Mouse (Mus musculus) MEL (cell line): ENCODE measurements around the gene Plcb4. TPM values are rescaled to one million over a fixed set of nuclear protein-coding genes. Genes with fewer than 3 reads are reported as not detected.

ENCODE experiments used
- DNase-seq: peaks from one replicate; pipeline ENCODE4 v3.0.0; 2011; ENCODE audit warnings: low read depth, low spot score
- H3K27ac ChIP-seq: 2 replicates; pipeline ENCODE4 v1.5.1; 2012; ENCODE audit warnings: low read depth, mild to moderate bottlenecking, control low read depth, low read length, moderate library complexity; ENCODE audit not compliant: control insufficient read depth
- H3K27me3 ChIP-seq, 2 experiments: fragments of 150-350 bp in 1 of 2; sonication (generic) in 1 of 2; 2 replicates each; pipeline ENCODE4 v1.6.1; 2012; ENCODE audit warnings: low read length in 2 of 2, mild to moderate bottlenecking in 2 of 2, improper control_type of control experiment in 1 of 2, moderate library complexity in 1 of 2; ENCODE audit not compliant: insufficient read depth in 2 of 2, control insufficient read depth in 1 of 2
- H3K36me3 ChIP-seq, 2 experiments: 2 replicates each; pipeline ENCODE4 v1.6.1; 2012 to 2014; ENCODE audit warnings: low read length in 2 of 2, improper control_type of control experiment in 1 of 2, inconsistent platforms in 1 of 2, mild to moderate bottlenecking in 1 of 2; ENCODE audit not compliant: insufficient read depth in 2 of 2, control insufficient read depth in 1 of 2
- H3K4me1 ChIP-seq, 2 experiments: fragments of 150-350 bp in 1 of 2; sonication (generic) in 1 of 2; 2 replicates each; pipeline ENCODE4 v1.6.1; 2012; ENCODE audit warnings: low read length in 2 of 2, improper control_type of control experiment in 1 of 2, mild to moderate bottlenecking in 1 of 2; ENCODE audit not compliant: insufficient read depth in 2 of 2, control insufficient read depth in 1 of 2
- H3K4me3 ChIP-seq, 2 experiments: fragments of 150-350 bp in 1 of 2; sonication (generic) in 1 of 2; 2 replicates each; pipeline ENCODE4 v1.5.1; 2012; ENCODE audit warnings: low read depth in 2 of 2, low read length in 2 of 2, mild to moderate bottlenecking in 2 of 2, moderate library complexity in 2 of 2, control low read depth in 1 of 2, improper control_type of control experiment in 1 of 2; ENCODE audit not compliant: control insufficient read depth in 1 of 2, insufficient read depth in 1 of 2
- H3K79me2 ChIP-seq: 2 replicates; pipeline ENCODE4 v1.6.1; 2012; ENCODE audit warnings: mild to moderate bottlenecking, low read length, moderate library complexity; ENCODE audit not compliant: control insufficient read depth, poor library complexity, insufficient read depth
- H3K9ac ChIP-seq: 2 replicates; pipeline ENCODE4 v1.6.1; 2012; ENCODE audit warnings: low read depth, mild to moderate bottlenecking, control low read depth, low read length, moderate library complexity; ENCODE audit not compliant: control insufficient read depth, poor library complexity, severe bottlenecking
- H3K9me3 ChIP-seq: fragments of 150-350 bp; sonication (generic); replicated peaks from 2 replicates; pipeline ENCODE4 v1.6.1; 2012; ENCODE audit warnings: mild to moderate bottlenecking, low read length, improper control_type of control experiment, moderate library complexity; ENCODE audit not compliant: insufficient read depth
- CHD2 ChIP-seq: IDR thresholded peaks from 2 replicates; pipeline ENCODE4 v1.6.1; 2011; ENCODE audit warnings: low read length, improper control_type of control experiment
- CTCF ChIP-seq, 3 experiments: IDR thresholded peaks in 2 of 3; conservative IDR thresholded peaks in 1 of 3; 2 replicates each; pipeline ENCODE4 v1.5.1; 2011 to 2012; ENCODE audit warnings: low read length in 3 of 3, low read depth in 2 of 3, mild to moderate bottlenecking in 2 of 3, improper control_type of control experiment in 1 of 3, inconsistent platforms in 1 of 3, mixed read lengths in 1 of 3, moderate library complexity in 1 of 3; ENCODE audit not compliant: control insufficient read depth in 1 of 3, insufficient read depth in 1 of 3, poor library complexity in 1 of 3, severe bottlenecking in 1 of 3
- ELF1 ChIP-seq: IDR thresholded peaks from 2 replicates; pipeline ENCODE4 v1.6.1; 2014; ENCODE audit warnings: low read depth, mild to moderate bottlenecking, inconsistent platforms, low read length, improper control_type of control experiment, moderate library complexity
- EP300 ChIP-seq, 2 experiments: IDR thresholded peaks; 2 replicates each; pipeline ENCODE4 v1.6.1; 2011; ENCODE audit warnings: improper control_type of control experiment in 2 of 2, low read length in 2 of 2, low read depth in 1 of 2, mild to moderate bottlenecking in 1 of 2
- GATA1 ChIP-seq: IDR thresholded peaks from 2 replicates; pipeline ENCODE4 v1.6.1; 2011; ENCODE audit warnings: low read depth, low read length, improper control_type of control experiment
- JUND ChIP-seq: IDR thresholded peaks from 2 replicates; pipeline ENCODE4 v1.6.1; 2011; ENCODE audit warnings: low read depth, mild to moderate bottlenecking, improper control_type of control experiment, low read length
- KAT2A ChIP-seq: conservative IDR thresholded peaks from 2 replicates; pipeline ENCODE4 v1.6.1; 2012; ENCODE audit warnings: low read depth, low read length, improper control_type of control experiment, inconsistent platforms
- MAFK ChIP-seq: IDR thresholded peaks from 2 replicates; pipeline ENCODE4 v1.6.1; 2011; ENCODE audit warnings: low read depth, mild to moderate bottlenecking, low read length, improper control_type of control experiment, borderline replicate concordance
- MAZ ChIP-seq: IDR thresholded peaks from 2 replicates; pipeline ENCODE4 v1.6.1; 2012; ENCODE audit warnings: low read depth, mild to moderate bottlenecking, inconsistent platforms, low read length, improper control_type of control experiment
- MEF2A ChIP-seq: IDR thresholded peaks from 2 replicates; pipeline ENCODE4 v1.6.1; 2014; ENCODE audit warnings: low read depth, mild to moderate bottlenecking, inconsistent platforms, low read length, improper control_type of control experiment; ENCODE audit not compliant: poor library complexity, insufficient replicate concordance, severe bottlenecking; ENCODE audit errors: extremely low read depth
- MYB ChIP-seq: IDR thresholded peaks from 2 replicates; pipeline ENCODE4 v1.6.1; 2011; ENCODE audit warnings: mild to moderate bottlenecking, low read depth, low read length, improper control_type of control experiment
- NELFE ChIP-seq: IDR thresholded peaks from 2 replicates; pipeline ENCODE4 v1.6.1; 2011; ENCODE audit warnings: low read depth, low read length, improper control_type of control experiment
- NRF1 ChIP-seq: IDR thresholded peaks from 2 replicates; pipeline ENCODE4 v1.6.1; 2014; ENCODE audit warnings: low read depth, mild to moderate bottlenecking, inconsistent platforms, low read length, improper control_type of control experiment, moderate library complexity; ENCODE audit not compliant: poor library complexity, insufficient read depth, severe bottlenecking
- POLR2A ChIP-seq, 2 experiments: IDR thresholded peaks; 2 replicates each; pipeline ENCODE4 v1.6.1; 2011 to 2012; ENCODE audit warnings: low read length in 2 of 2, mild to moderate bottlenecking in 2 of 2, control low read depth in 1 of 2, improper control_type of control experiment in 1 of 2, low read depth in 1 of 2, moderate library complexity in 1 of 2; ENCODE audit not compliant: control insufficient read depth in 1 of 2, insufficient read depth in 1 of 2, poor library complexity in 1 of 2
- POLR2AphosphoS2 ChIP-seq: IDR thresholded peaks from 2 replicates; pipeline ENCODE4 v1.6.1; 2011; ENCODE audit warnings: low read length, improper control_type of control experiment
- POLR2AphosphoS5 ChIP-seq: IDR thresholded peaks from 2 replicates; pipeline ENCODE4 v1.6.1; 2012; ENCODE audit warnings: low read depth, borderline replicate concordance, mild to moderate bottlenecking, inconsistent platforms, low read length, moderate library complexity, mixed read lengths
- RAD21 ChIP-seq: IDR thresholded peaks from 2 replicates; pipeline ENCODE4 v1.6.1; 2011; ENCODE audit warnings: mild to moderate bottlenecking, low read depth, low read length, improper control_type of control experiment
- RCOR1 ChIP-seq: IDR thresholded peaks from 2 replicates; pipeline ENCODE4 v1.6.1; 2012; ENCODE audit warnings: low read depth, mild to moderate bottlenecking, inconsistent platforms, low read length, improper control_type of control experiment
- SMC3 ChIP-seq: IDR thresholded peaks from 2 replicates; pipeline ENCODE4 v1.6.1; 2011; ENCODE audit warnings: low read depth, low read length, improper control_type of control experiment
- TBP ChIP-seq: IDR thresholded peaks from 2 replicates; pipeline ENCODE4 v1.8.0; 2011; ENCODE audit warnings: low read depth, low read length, improper control_type of control experiment
- TCF12 ChIP-seq: IDR thresholded peaks from 2 replicates; pipeline ENCODE4 v1.6.1; 2014; ENCODE audit warnings: low read depth, mild to moderate bottlenecking, inconsistent platforms, low read length, improper control_type of control experiment, moderate library complexity
- UBTF ChIP-seq: IDR thresholded peaks from 2 replicates; pipeline ENCODE4 v1.6.1; 2012; ENCODE audit warnings: low read depth, mild to moderate bottlenecking, inconsistent platforms, low read length, improper control_type of control experiment, moderate library complexity, borderline replicate concordance; ENCODE audit not compliant: insufficient read depth
- USF1 ChIP-seq: IDR thresholded peaks from 2 replicates; pipeline ENCODE4 v1.6.1; 2014; ENCODE audit warnings: low read depth, mild to moderate bottlenecking, inconsistent platforms, low read length, improper control_type of control experiment, moderate library complexity
- USF2 ChIP-seq, 2 experiments: IDR thresholded peaks; 2 replicates each; pipeline ENCODE4 v1.6.1; 2011 to 2012; ENCODE audit warnings: improper control_type of control experiment in 2 of 2, low read length in 2 of 2, borderline replicate concordance in 1 of 2, inconsistent platforms in 1 of 2, low read depth in 1 of 2, mild to moderate bottlenecking in 1 of 2; ENCODE audit not compliant: insufficient read depth in 1 of 2
- ZKSCAN1 ChIP-seq: IDR thresholded peaks from 2 replicates; pipeline ENCODE4 v1.6.1; 2012; ENCODE audit warnings: low read depth, mild to moderate bottlenecking, inconsistent platforms, low read length, improper control_type of control experiment, moderate library complexity
- polyA plus RNA-seq, 2 experiments: library from polyadenylated mRNA; stranded (reverse) in 1 of 2; unstranded in 1 of 2; fragments of >175 nt in 1 of 2; fragments of >200 nt in 1 of 2; gene quantifications; 2 replicates each; pipeline versions ENCODE4 v1.2.1 to v1.2.4; 2012; ENCODE audit warnings: low replicate concordance in 2 of 2, low read depth in 1 of 2; ENCODE audit not compliant: insufficient read length in 2 of 2, insufficient read depth in 1 of 2, missing spikeins in 1 of 2
- total RNA-seq: library from RNA; depleted of rRNA; stranded (reverse); fragments of 300-350 nt; gene quantifications from 2 replicates; pipeline ENCODE4 v1.2.3, GENCODE M21; 2012

The Plcb4 gene
- total and polyA plus RNA-seq, 3 experiments = not detected

DNA sequence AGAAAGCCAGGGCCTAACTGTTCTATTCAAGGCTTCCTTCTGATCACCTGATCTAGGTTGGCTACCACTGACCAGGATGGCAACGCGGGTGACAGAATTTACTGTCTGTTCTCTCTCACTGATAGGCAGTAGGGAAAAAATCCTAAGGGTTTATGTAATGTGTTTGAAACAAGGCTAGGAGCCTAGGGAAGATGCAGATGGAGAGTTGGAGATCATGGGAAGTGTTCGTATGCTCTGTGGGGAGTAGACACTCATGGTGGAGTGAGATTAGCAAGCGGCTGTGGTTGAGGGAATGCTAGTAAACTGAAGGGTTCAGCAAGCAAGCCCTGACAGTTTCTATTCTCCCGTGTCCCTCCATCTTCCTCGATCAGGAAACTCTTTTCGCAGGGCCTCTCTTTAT, 220.5 kb downstream of the Plcb4 start:
- Histone ChIP-seq H3K9me3 (no peaks in the 10 kb centered on the region), H3K79me2 (no peaks in the 10 kb centered on the region), H3K27ac (no peak overlapping the region), H3K27me3 (no peaks in the 10 kb centered on the region), H3K9ac (no peak overlapping the region), H3K4me1 (no peaks in the 10 kb centered on the region), H3K4me3 (no peak overlapping the region), H3K36me3 (no peaks in the 10 kb centered on the region)
- TF ChIP-seq NELFE (no peak), POLR2AphosphoS2 (no peak), MAZ (no peak), RCOR1 (no peak), POLR2A (IDR thresholded peaks at IDR 0.05; ENCODE audit: control insufficient read depth in 1 of 2, insufficient read depth in 1 of 2, low read depth in 1 of 2, low read length in 2 of 2, poor library complexity in 1 of 2) (no peak), EP300 (IDR thresholded peaks at IDR 0.05; ENCODE audit: low read depth in 1 of 2, low read length in 2 of 2) (no peak), TCF12 (no peak), MYB (no peak), CTCF (IDR thresholded peaks at IDR 0.05 in 2 of 3, conservative IDR thresholded peaks at IDR 0.05 in 1 of 3; ENCODE audit: control insufficient read depth in 1 of 3, insufficient read depth in 1 of 3, low read depth in 2 of 3, low read length in 3 of 3, poor library complexity in 1 of 3, severe bottlenecking in 1 of 3) (no peak), SMC3 (no peak), ELF1 (no peak), MAFK (no peak), POLR2AphosphoS5 (no peak), NRF1 (no peak), RAD21 (no peak), GATA1 (no peak), TBP (no peak), USF2 (IDR thresholded peaks at IDR 0.05; ENCODE audit: borderline replicate concordance in 1 of 2, insufficient read depth in 1 of 2, low read depth in 1 of 2, low read length in 2 of 2) (no peak), ZKSCAN1 (no peak)
- no peak for DNase-seq

- H3K36me3 ChIP-seq = no peaks in the 10 kb centered on the region
- no peak overlapping the region for H3K27ac ChIP-seq
- no peak for DNase-seq
- H3K27me3 ChIP-seq = no peaks in the 10 kb centered on the region
- H3K4me3 ChIP-seq = no peak overlapping the region
- no peaks in the 10 kb centered on the region for H3K9me3 ChIP-seq
- no peaks in the 10 kb centered on the region for H3K79me2 ChIP-seq
- TF ChIP-seq USF1 = no peak
- TF ChIP-seq CHD2 = no peak
- TF ChIP-seq SMC3 = no peak
- TF ChIP-seq RCOR1 = no peak
- no peak for TF ChIP-seq POLR2AphosphoS5
- no peak for TF ChIP-seq JUND
- no peak for TF ChIP-seq POLR2AphosphoS2
- TF ChIP-seq NELFE = no peak
- TF ChIP-seq MEF2A = no peak
- TF ChIP-seq UBTF = no peak
- no peak for TF ChIP-seq KAT2A
- H3K4me1 ChIP-seq = no peaks in the 10 kb centered on the region
- no peak overlapping the region for H3K9ac ChIP-seq
Observed at GRCm38 (mm10) chr2:135880269-135880760, 221.5 kb downstream of the Plcb4 start.
